Mouse (Mus musculus): ENCODE measurements around the gene Lrrc8e.

Gene Lrrc8e

GRCm38 (mm10) chr8:4226739-4227347 lies at the start of gene Lrrc8e:
TSS of gene Lrrc8e (plus strand) at chr8:4226827.
- no peak for DNase-seq (ENCODE audit: low read depth, low spot score)

- DNase-seq (ENCODE audit: low read depth, low spot score) = no peak
Observed at GRCm38 (mm10) chr8:4183409-4183808, 43.2 kb upstream of the Lrrc8e start.

DNA sequence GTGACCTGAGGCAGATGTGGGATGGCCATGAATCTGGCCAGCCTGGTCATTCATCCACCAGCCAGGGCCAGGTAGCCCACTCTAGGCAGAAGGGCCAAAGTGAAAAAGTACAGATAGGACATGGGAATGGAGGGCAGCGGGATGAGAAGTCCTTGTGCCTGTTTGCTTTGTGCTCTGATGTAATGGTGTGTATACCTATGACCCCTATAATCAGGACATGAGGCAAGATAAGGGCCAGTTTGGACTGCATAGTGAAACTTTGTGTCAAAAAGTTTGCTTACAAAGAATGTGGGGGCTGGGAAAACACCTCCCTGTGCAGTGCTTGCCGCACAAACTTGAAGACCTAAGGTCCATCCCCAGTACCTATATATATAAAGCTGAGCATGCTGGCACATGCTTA lies 40.5 kb upstream of the Lrrc8e start:
- DNase-seq (ENCODE audit: low read depth, low spot score) = no peak

DNA sequence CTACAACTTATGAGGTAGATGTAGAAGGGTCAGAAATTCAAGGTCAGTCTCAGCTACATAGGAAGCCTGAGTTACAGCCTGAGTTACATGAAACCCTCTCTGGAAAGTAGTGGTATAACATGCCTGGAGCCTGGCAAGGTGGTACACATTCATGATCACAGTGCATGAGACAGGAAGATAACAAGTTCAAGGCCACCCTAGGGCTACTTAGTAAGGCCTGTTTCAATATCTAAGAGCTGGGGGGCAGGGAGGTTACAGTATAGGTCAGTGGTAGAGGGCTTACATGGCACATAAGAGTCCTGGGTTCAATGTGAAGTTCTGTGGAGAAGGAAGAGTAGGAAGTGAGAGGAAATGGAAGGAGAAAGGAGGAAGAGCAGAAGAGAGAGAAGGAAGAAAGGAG lies 38.0 kb upstream of the Lrrc8e start:
- peak; percentile 28 for DNase-seq (ENCODE audit: low read depth, low spot score)

- DNase-seq (ENCODE audit: low read depth, low spot score) = peak; percentile 57
Observed at GRCm38 (mm10) chr8:4189031-4189722, 37.5 kb upstream of the Lrrc8e start.

- no peak for DNase-seq (ENCODE audit: low read depth, low spot score)
Observed at GRCm38 (mm10) chr8:4192305-4192704, 34.3 kb upstream of the Lrrc8e start.

DNA sequence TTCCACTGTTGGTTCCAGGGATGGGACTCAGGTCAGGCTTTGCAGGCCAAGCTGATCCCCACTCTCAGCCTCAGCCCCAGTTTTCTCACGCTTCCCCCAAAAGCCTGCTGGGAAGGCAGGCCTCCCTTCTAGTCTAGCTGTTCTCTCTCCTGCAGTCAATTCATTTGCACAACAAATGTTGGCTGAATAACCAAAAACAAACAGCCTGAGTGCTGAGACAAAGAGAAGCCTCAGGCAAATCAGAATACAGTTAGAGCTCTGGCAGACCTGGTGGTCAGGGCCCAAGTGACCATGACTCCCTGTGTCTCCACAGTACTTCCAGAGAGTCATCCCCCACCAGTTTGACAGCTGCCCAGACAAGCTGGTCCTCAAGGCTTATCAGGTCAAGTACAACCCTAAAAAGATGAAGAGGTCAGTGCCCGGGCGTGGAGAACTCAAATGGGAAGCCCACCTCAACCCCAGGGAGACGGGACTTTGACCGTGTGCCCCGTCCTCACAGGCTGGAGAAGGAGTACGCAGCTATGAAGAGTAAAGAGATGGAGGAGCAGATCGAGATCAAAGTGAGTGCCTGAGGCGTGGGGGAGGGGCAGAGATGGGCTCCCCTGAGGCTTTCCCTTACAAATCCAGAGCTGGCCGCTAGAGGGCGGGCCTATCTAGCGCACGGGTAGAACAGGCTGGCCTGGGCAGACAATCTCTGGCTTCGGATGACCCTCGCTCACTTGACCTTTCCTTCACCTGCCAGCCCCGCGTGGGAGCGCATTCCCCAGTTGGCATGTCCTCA lies 33.6 kb upstream of the Lrrc8e start:
- peak; percentile 52 for DNase-seq (ENCODE audit: low read depth, low spot score)

DNA sequence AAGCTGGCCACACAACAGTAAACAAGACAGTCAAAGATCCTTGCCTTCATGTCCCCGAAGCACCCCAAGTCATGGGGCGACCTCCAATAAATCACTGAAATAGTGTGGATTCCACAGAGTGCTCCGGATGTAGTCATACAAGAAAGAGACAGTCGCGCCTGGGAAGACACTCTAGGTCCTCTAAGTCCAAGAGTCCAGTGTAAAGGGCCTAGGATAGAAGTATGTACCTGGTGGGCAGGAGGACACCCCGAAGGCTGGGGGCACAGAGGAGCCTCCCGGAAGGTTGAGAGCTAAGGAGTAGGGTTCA lies 33.1 kb upstream of the Lrrc8e start:
- DNase-seq (ENCODE audit: low read depth, low spot score) = no peak

- DNase-seq (ENCODE audit: low read depth, low spot score) = no peak
Observed at GRCm38 (mm10) chr8:4201321-4201720, 25.3 kb upstream of the Lrrc8e start.

DNA sequence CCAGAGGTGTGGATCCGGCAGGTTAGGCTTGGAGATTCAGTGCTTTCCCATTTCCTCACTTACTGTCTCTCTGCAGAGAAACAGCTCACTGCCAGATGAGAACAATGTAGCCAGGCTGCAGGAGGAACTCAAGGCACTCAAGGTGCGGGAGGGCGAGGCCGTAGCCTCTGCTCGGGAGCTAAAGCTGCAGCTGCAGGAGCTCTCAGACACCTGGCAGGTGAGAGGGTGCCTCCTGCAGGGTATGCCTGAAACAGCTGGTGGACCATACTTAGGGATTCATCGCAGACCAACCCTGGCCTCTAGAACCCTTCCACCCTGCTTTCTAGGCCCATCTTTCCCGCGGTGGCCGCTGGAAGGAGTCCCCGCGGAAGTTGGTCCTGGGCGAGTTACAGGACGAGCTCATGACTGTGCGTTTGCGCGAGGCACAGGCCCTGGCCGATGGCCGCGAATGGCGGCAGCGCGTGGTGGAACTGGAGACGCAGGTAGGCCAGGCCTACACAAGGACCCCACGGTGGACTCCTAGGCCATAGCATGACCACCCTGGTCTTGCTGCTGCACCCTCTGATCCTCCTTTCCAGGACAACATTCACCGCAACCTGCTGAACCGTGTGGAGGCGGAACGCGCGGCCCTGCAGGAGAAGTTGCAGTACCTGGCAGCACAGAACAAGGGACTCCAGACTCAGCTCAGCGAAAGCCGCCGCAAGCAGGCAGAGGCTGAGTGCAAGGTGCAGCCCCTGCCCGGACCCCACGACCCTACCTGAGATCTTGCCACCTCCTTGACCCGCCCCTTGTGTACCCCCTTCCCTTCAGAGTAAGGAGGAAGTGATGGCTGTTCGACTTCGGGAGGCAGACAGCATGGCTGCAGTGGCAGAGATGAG lies 21.1 kb upstream of the Lrrc8e start:
- no peak for DNase-seq (ENCODE audit: low read depth, low spot score)

DNA sequence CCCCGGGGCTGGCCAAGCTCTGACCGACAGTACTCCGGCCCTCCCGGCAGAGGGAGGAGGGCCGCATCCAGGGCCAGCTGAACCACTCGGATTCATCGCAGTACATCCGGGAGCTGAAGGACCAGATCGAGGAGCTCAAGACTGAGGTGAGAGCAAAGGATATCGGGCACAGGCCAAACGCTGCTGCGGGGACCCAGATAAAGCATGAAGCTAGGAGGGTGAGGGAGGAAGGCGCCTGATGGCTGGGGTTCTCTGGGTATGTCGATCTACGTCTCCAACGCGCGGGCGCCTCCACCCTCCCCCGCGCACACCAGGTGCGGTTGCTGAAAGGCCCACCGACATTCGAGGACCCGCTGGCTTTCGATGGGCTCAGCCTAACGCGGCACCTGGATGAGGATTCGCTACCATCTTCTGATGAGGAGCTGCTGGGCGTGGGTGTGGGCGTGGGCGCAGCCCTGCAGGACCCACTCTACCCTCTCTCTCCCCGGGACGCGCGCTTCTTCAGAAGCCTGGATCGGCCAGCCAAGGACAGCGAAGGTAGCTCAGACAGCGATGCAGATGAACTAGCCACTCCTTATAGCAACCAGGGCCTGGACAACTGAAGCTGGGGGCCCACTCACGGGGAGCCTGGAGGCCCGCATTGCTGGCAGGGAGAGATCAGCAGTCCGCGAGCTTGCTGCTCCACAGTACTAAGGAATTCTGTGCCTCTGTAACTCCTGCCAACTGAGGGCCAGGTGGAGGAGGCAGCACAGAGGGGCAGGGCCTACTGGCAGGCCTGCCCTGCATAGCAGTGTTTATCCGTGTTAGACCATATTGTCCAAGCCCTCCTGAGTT lies 20.2 kb upstream of the Lrrc8e start:
- no peak for DNase-seq (ENCODE audit: low read depth, low spot score)

GRCm38 (mm10) chr8:4207016-4207350 lies 19.6 kb upstream of the Lrrc8e start:
- no peak for DNase-seq (ENCODE audit: low read depth, low spot score)

DNA sequence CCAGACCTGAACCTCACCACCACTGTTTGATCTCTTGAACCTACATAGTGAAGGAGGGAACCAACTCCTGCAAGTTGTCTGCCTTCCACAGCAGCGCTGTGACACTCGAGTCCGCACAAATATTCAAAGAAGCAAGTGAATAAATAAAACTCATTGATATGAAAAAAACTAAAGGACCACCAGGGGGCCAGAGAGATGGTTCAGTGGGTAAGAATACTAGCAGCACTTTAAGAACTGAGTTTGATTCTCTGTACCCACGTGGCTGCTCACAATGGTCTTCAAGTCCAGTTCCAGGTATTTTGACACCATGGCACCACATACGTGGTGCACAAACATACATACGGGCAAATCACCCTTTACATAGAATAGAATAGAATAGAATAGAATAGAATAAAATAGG lies 15.5 kb upstream of the Lrrc8e start:
- DNase-seq (ENCODE audit: low read depth, low spot score) = no peak

GRCm38 (mm10) chr8:4212809-4213209 lies 13.8 kb upstream of the Lrrc8e start:
- no peak for DNase-seq (ENCODE audit: low read depth, low spot score)

- DNase-seq (ENCODE audit: low read depth, low spot score) = no peak
Observed at GRCm38 (mm10) chr8:4213210-4214005, 13.2 kb upstream of the Lrrc8e start.

DNA sequence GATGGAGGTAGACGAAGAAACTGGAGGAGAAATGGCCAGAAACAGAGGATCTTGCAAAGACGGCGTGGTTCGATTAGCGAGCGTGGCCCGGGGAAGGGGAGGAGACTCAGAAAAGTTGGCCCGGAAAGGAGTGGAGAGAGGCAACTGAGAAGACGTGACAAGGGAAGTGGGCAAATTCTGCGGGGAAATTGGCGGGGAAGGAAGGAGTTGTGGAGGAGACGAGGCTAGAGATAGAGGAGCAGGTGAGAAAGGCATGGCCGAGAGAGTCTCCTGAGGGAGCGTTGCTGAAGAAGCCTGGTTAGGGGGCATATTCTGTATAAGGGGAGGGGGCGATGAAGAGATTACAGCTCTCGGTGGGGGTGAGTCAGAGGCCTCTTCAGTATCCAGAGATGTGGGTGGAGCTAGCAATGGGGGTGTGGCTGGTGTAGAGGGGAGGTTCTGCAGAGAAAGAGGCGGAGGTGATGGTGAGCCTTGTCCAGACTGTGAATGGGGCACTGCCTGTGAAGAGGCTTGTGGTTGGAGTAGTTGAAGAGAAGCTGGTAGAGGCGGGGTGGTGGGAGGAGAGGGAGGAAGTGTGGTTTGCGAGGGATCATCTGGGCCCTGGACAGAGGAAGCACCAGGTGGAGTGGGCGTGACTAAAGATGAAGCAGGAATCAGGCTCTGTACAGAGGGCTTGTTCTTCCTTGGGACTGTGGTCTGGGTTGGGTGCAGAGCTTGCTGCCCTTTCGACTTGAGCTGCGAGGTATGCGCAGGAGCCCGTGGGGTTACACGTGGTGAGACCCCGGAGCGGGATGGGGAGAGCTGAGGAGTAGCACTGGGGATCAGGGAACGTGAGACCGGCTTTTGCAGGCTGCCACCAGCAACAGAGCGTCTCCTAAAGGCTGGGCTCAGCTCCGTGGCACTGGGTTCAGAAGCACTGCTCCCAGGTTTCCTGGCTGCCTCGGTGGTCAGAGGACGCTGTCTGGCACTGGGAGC lies 12.3 kb upstream of the Lrrc8e start:
- DNase-seq (ENCODE audit: low read depth, low spot score) = no peak

- no peak for DNase-seq (ENCODE audit: low read depth, low spot score)
Observed at GRCm38 (mm10) chr8:4216296-4216695, 10.3 kb upstream of the Lrrc8e start.

GRCm38 (mm10) chr8:4216791-4217621 lies 9.6 kb upstream of the Lrrc8e start, which contains the start of gene Prr36:
TSS of gene Prr36 (minus strand) at chr8:4217459.
- DNase-seq (ENCODE audit: low read depth, low spot score) = no peak

Measured in c-Kit-negative CD71-positive TER-119-positive erythroid progenitor cells, embryonic 14.5 days (primary cell).